Comparison of ENCODE assay signal across 10 mouse cellular contexts in genomic region chr13:95563066-95563610, GRCm38 (mm10). TPM values are rescaled to one million over a fixed set of nuclear protein-coding genes. Genes with fewer than 3 reads are reported as not detected.
DNase-seq lines count a peak whose midpoint lies in the region; ATAC-seq and TF ChIP-seq lines count a peak whose summit lies in the region.
"Had no signal": no experiment of that assay in that cellular context is flagged by ENCODE, and none has a peak within 500 bp of the region (broad histone marks: within the 10 kb centered on the region; RNA-seq: fewer than 3 reads in every experiment).

No protein-coding gene starts in this region.

- no peak overlapping the region for H3K27ac ChIP-seq in heart, embryonic 16.5 days (ENCODE audit: low read length)
- H3K27ac ChIP-seq in heart, embryonic 10.5 days = no peak overlapping the region
- no peak overlapping the region for H3K27ac ChIP-seq in midbrain, embryonic 15.5 days
- H3K27ac ChIP-seq in midbrain, postnatal 0 days (ENCODE audit: low read depth, low read length) = no peak overlapping the region
- H3K27ac ChIP-seq: liver, embryonic 14.5 days had no signal

- no peak for TF ChIP-seq CTCF in midbrain, postnatal 0 days (IDR thresholded peaks at IDR 0.05)

- ATAC-seq in heart, embryonic 16.5 days (replicated peaks; ENCODE audit: extremely low read depth, insufficient read depth, low FRiP score) = peak; percentile 51
- 0 out of 2 replicates have a peak, but pooled peaks have one; percentile 37 for ATAC-seq in midbrain, embryonic 15.5 days (replicated peaks)
- no peak for ATAC-seq in midbrain, postnatal 0 days (ENCODE audit: low FRiP score)
- ATAC-seq in granulocyte monocyte progenitor cell, adult 5-6 weeks (replicated peaks; ENCODE audit: poor library complexity, severe bottlenecking) = peak; percentile 29; the same call in 1 of the 2 replicates
- ATAC-seq: intestine, postnatal 0 days had no signal

- no peak overlapping the region for H3K9ac ChIP-seq in heart, embryonic 16.5 days (ENCODE audit: low read length)
- no peak overlapping the region for H3K9ac ChIP-seq in midbrain, embryonic 15.5 days
- H3K9ac ChIP-seq in midbrain, postnatal 0 days (replicated peaks; ENCODE audit: low read length, poor library complexity, severe bottlenecking) = no peak overlapping the region
- H3K9ac ChIP-seq: liver, embryonic 14.5 days had no signal

- WGBS in heart, embryonic 16.5 days = 30% methylated on average over 10 of the region's 10 CpGs
- 43% methylated on average over 10 of the region's 10 CpGs for WGBS in heart, embryonic 10.5 days
- WGBS in midbrain, embryonic 15.5 days = 61% methylated on average over 10 of the region's 10 CpGs
- WGBS in midbrain, postnatal 0 days = 58% methylated on average over 10 of the region's 10 CpGs

- no peak overlapping the region for H3K4me3 ChIP-seq in heart, embryonic 16.5 days (ENCODE audit: low read length)
- no peak overlapping the region for H3K4me3 ChIP-seq in heart, embryonic 10.5 days
- no peak overlapping the region for H3K4me3 ChIP-seq in midbrain, embryonic 15.5 days
- H3K4me3 ChIP-seq in midbrain, postnatal 0 days (ENCODE audit: low read depth, low read length) = no peak overlapping the region

- H3K4me2 ChIP-seq in heart, embryonic 16.5 days (ENCODE audit: low read depth, low read length) = no peak overlapping the region
- H3K4me2 ChIP-seq in midbrain, embryonic 15.5 days = no peak overlapping the region
- H3K4me2 ChIP-seq in midbrain, postnatal 0 days (ENCODE audit: low read depth, low read length, poor library complexity, severe bottlenecking) = no peak overlapping the region

- H3K36me3 ChIP-seq in heart, embryonic 16.5 days (ENCODE audit: control insufficient read depth, insufficient read depth) = no peaks in the 10 kb centered on the region
- H3K36me3 ChIP-seq in heart, embryonic 10.5 days = no peaks in the 10 kb centered on the region
- no peaks in the 10 kb centered on the region for H3K36me3 ChIP-seq in midbrain, embryonic 15.5 days (replicated peaks)
- H3K36me3 ChIP-seq in midbrain, postnatal 0 days (ENCODE audit: insufficient read depth, low read length) = no peaks in the 10 kb centered on the region
- H3K36me3 ChIP-seq: G1E had no signal

- 0 out of 2 replicates have a peak, but pooled peaks cover 3% of the 10 kb centered on the region for H3K9me3 ChIP-seq in heart, embryonic 16.5 days (replicated peaks; ENCODE audit: control insufficient read depth, low read length)
- no peaks in the 10 kb centered on the region for H3K9me3 ChIP-seq in heart, embryonic 10.5 days
- H3K9me3 ChIP-seq in midbrain, embryonic 15.5 days = no peaks in the 10 kb centered on the region
- H3K9me3 ChIP-seq in midbrain, postnatal 0 days (ENCODE audit: low read length) = no peaks in the 10 kb centered on the region
- H3K9me3 ChIP-seq: G1E had no signal

- DNase-seq in heart, embryonic 10.5 days (ENCODE audit: low spot score) = no peak
- no peak for DNase-seq in midbrain, postnatal 0 days (ENCODE audit: low spot score)
- no peak for DNase-seq in embryo, embryonic 10 days (ENCODE audit: low spot score)
- no peak for DNase-seq in left cerebral cortex, postnatal 10 days (ENCODE audit: extremely low spot score in 1 of 2, low spot score in 2 of 2)

- intact Hi-C loops in left cerebral cortex, postnatal 10 days (cut with DNase I) = loop anchor here (5.0 to 10.0 kb wide), 3 partner anchors 104 to 402 kb away; no protein-coding TSS in a partner anchor

- peaks cover 5% of the 10 kb centered on the region; the same call in 1 of the 2 replicates for H3K4me1 ChIP-seq in heart, embryonic 16.5 days (ENCODE audit: control insufficient read depth, insufficient read depth, low read length)
- no peaks in the 10 kb centered on the region for H3K4me1 ChIP-seq in heart, embryonic 10.5 days
- H3K4me1 ChIP-seq in midbrain, embryonic 15.5 days = no peaks in the 10 kb centered on the region
- H3K4me1 ChIP-seq in midbrain, postnatal 0 days (ENCODE audit: insufficient read depth, low read length) = no peaks in the 10 kb centered on the region

- H3K27me3 ChIP-seq in heart, embryonic 16.5 days (ENCODE audit: control insufficient read depth, insufficient read depth, low read length) = no peaks in the 10 kb centered on the region
- H3K27me3 ChIP-seq in heart, embryonic 10.5 days (ENCODE audit: insufficient read depth, poor library complexity, severe bottlenecking) = no peaks in the 10 kb centered on the region
- H3K27me3 ChIP-seq in midbrain, embryonic 15.5 days (replicated peaks) = no peaks in the 10 kb centered on the region
- H3K27me3 ChIP-seq in midbrain, postnatal 0 days (ENCODE audit: insufficient read depth, low read length) = no peaks in the 10 kb centered on the region

RNA-seq across cellular contexts. Expression of gene F2rl1, which starts 38.1 kb away (rescaled TPM):
- 1.3 and 1.5 TPM in 2 replicates for polyA plus RNA-seq in heart, embryonic 16.5 days (2015; fragmentation: Nextera tagmentation; extraction: Ambion mirVana)
- polyA plus RNA-seq in heart, embryonic 10.5 days (2016; fragmentation: Nextera tagmentation; extraction: Ambion mirVana) = 0.23 TPM in 1 of 2 replicates, not detected in the other
- 0.14 and 0.15 TPM in 2 replicates for polyA plus RNA-seq in midbrain, embryonic 15.5 days (2015; fragmentation: Nextera tagmentation; extraction: Ambion mirVana)
- total RNA-seq in midbrain, postnatal 0 days (2014; rRNA removed) = 0.16 and 0.19 TPM in 2 replicates
- polyA plus RNA-seq in midbrain, postnatal 0 days (2015; fragmentation: Nextera tagmentation; extraction: Ambion mirVana) = 0.21 TPM in 1 of 2 replicates, not detected in the other
- 0.41 and 0.58 TPM in 2 replicates for total RNA-seq in granulocyte monocyte progenitor cell, adult 5-6 weeks (2014; fragmentation: Nextera tagmentation)
- total RNA-seq in granulocyte monocyte progenitor cell, adult 5-6 weeks (2017) = 0.17 and 0.77 TPM in 2 replicates
- total RNA-seq in left cerebral cortex, postnatal 10 days (2021) = under 1 TPM; 0.13 to 0.20 TPM
- polyA plus RNA-seq: G1E had no signal

RNA-seq across cellular contexts. Expression of gene F2r, which starts 55.1 kb away (rescaled TPM):
- 96.3 and 107 TPM in 2 replicates for polyA plus RNA-seq in heart, embryonic 16.5 days (2015; fragmentation: Nextera tagmentation; extraction: Ambion mirVana)
- polyA plus RNA-seq in heart, embryonic 10.5 days (2016; fragmentation: Nextera tagmentation; extraction: Ambion mirVana) = 159 and 166 TPM in 2 replicates
- polyA plus RNA-seq in midbrain, embryonic 15.5 days (2015; fragmentation: Nextera tagmentation; extraction: Ambion mirVana) = 59.5 and 60.9 TPM in 2 replicates
- 36.3 and 48.3 TPM in 2 replicates for total RNA-seq in midbrain, postnatal 0 days (2014; rRNA removed)
- 27.3 and 28.8 TPM in 2 replicates for polyA plus RNA-seq in midbrain, postnatal 0 days (2015; fragmentation: Nextera tagmentation; extraction: Ambion mirVana)
- total RNA-seq in granulocyte monocyte progenitor cell, adult 5-6 weeks (2014; fragmentation: Nextera tagmentation) = 0.70 and 2.6 TPM in 2 replicates
- total RNA-seq in granulocyte monocyte progenitor cell, adult 5-6 weeks (2017) = 2.1 TPM in 2 replicates
- 10 to 100 TPM in 1 of 2 experiments, 1 to 10 TPM in 1; 9.8 to 10.7 TPM for total RNA-seq in left cerebral cortex, postnatal 10 days (2021)
- total RNA-seq: G1E had no signal
